Mouse (Mus musculus) midbrain, embryonic 10.5 days (tissue): ENCODE measurements around the gene Pstpip1. TPM values are rescaled to one million over a fixed set of nuclear protein-coding genes. Genes with fewer than 3 reads are reported as not detected.
A peak's percentile ranks its signal among the peaks of the same experiment; 100 is the strongest.

Experiments used
- DNase-seq: peaks from one replicate; pipeline ENCODE4 v3.0.0-alpha.2; 2017; ENCODE audit warnings: low spot score
- H3K27ac ChIP-seq: fragments of 300-500 bp; sonication (generic); replicated peaks from 2 replicates; pipeline ENCODE4 v1.5.1; 2016; ENCODE audit warnings: mild to moderate bottlenecking
- H3K27me3 ChIP-seq: fragments of 300-500 bp; sonication (generic); 2 replicates; pipeline ENCODE4 v1.6.1; 2016; ENCODE audit warnings: low read depth, mild to moderate bottlenecking; ENCODE audit not compliant: poor library complexity, severe bottlenecking
- H3K36me3 ChIP-seq: fragments of 300-500 bp; sonication (generic); 2 replicates; pipeline ENCODE4 v1.6.1; 2016; ENCODE audit warnings: mild to moderate bottlenecking, moderate library complexity
- H3K4me1 ChIP-seq: fragments of 300-500 bp; sonication (generic); 2 replicates; pipeline ENCODE4 v1.6.1; 2016
- H3K4me3 ChIP-seq: fragments of 300-500 bp; sonication (generic); 2 replicates; pipeline ENCODE4 v1.5.1; 2016; ENCODE audit warnings: mild to moderate bottlenecking, moderate library complexity
- H3K9me3 ChIP-seq: fragments of 300-500 bp; sonication (generic); replicated peaks from 2 replicates; pipeline ENCODE4 v1.6.1; 2016; ENCODE audit warnings: mild to moderate bottlenecking
- WGBS: fragments of 180-500 bp; shearing (Covaris S2); methylation state at CpG from one replicate; pipeline ENCODE4 v1.1.7; 2016; 5-methylcytosine and 5-hydroxymethylcytosine counted together
- polyA plus RNA-seq: library from polyadenylated mRNA; unstranded; fragments of >200 nt; fragmentation: Nextera tagmentation; extraction: Ambion mirVana; gene quantifications from 2 replicates; pipeline ENCODE4 v1.2.1, GENCODE M21; 2016

Gene Pstpip1
- 0.40 and 0.52 TPM in 2 replicates for polyA plus RNA-seq

- Histone ChIP-seq H3K27ac (peak within 1 kb of the TSS; percentile 29; the same call in 1 of the 2 replicates), H3K36me3 (no peaks in the 10 kb centered on the region)
- WGBS, result 45% methylated on average over 22 of the region's 22 CpGs
Observed at GRCm38 (mm10) chr9:56089778-56090520, at the start of gene Pstpip1. TSS of gene Pstpip1 (plus strand) at chr9:56089962.

GRCm38 (mm10) chr9:56041372-56042180 lies 48.2 kb upstream of the Pstpip1 start, which contains the start of gene Rcn2:
TSS of gene Rcn2 (plus strand) at chr9:56041845.
- H3K4me1 ChIP-seq, result peaks cover 29% of the 10 kb centered on the region
- WGBS, result under 1% methylated on average over 49 of the region's 49 CpGs
- H3K27ac ChIP-seq, result peak within 1 kb of the TSS; percentile 97
- no peaks in the 10 kb centered on the region for H3K27me3 ChIP-seq
- H3K36me3 ChIP-seq, result peaks cover 31% of the 10 kb centered on the region
- H3K9me3 ChIP-seq, result no peaks in the 10 kb centered on the region
- peak; percentile 96 for DNase-seq
- H3K4me3 ChIP-seq, result peak within 1 kb of the TSS; percentile 78

More at GRCm38 (mm10) chr9:56089778-56090520, at the start of gene Pstpip1:
- no peak within 1 kb of the TSS for H3K4me3 ChIP-seq
- no peaks in the 10 kb centered on the region for H3K27me3 ChIP-seq
- no peak for DNase-seq
- peaks cover 17% of the 10 kb centered on the region for H3K4me1 ChIP-seq
- H3K9me3 ChIP-seq, result no peaks in the 10 kb centered on the region

GRCm38 (mm10) chr9:56042181-56042621 lies 47.6 kb upstream of the Pstpip1 start:
- WGBS, result 1% methylated on average over 16 of the region's 16 CpGs
- H3K4me1 ChIP-seq, result peaks cover 29% of the 10 kb centered on the region
- no peaks in the 10 kb centered on the region for H3K27me3 ChIP-seq
- no peak for DNase-seq
- H3K4me3 ChIP-seq, result peak overlapping the region; percentile 78
- peak overlapping the region; percentile 97 for H3K27ac ChIP-seq
- H3K36me3 ChIP-seq, result peaks cover 37% of the 10 kb centered on the region
- no peaks in the 10 kb centered on the region for H3K9me3 ChIP-seq

- WGBS, result 87% methylated on average over 3 of the region's 3 CpGs
- DNase-seq, result no peak
- Histone ChIP-seq H3K4me3 (no peak overlapping the region), H3K27ac (no peak overlapping the region), H3K9me3 (no peaks in the 10 kb centered on the region), H3K36me3 (peaks cover 93% of the 10 kb centered on the region), H3K4me1 (no peaks in the 10 kb centered on the region), H3K27me3 (no peaks in the 10 kb centered on the region)
Observed at GRCm38 (mm10) chr9:56053796-56054195, 36.0 kb upstream of the Pstpip1 start.

GRCm38 (mm10) chr9:56056147-56056546 lies 33.6 kb upstream of the Pstpip1 start:
- peaks cover 99% of the 10 kb centered on the region for H3K36me3 ChIP-seq
- no peaks in the 10 kb centered on the region for H3K4me1 ChIP-seq
- no peaks in the 10 kb centered on the region for H3K27me3 ChIP-seq
- DNase-seq, result no peak
- no peaks in the 10 kb centered on the region for H3K9me3 ChIP-seq
- no peak overlapping the region for H3K4me3 ChIP-seq
- WGBS, result 96% methylated on average over 6 of the region's 6 CpGs
- no peak overlapping the region for H3K27ac ChIP-seq

GRCm38 (mm10) chr9:56062336-56062735 lies 27.4 kb upstream of the Pstpip1 start:
- H3K9me3 ChIP-seq, result no peaks in the 10 kb centered on the region
- no peak overlapping the region for H3K27ac ChIP-seq
- H3K36me3 ChIP-seq, result peaks cover 98% of the 10 kb centered on the region
- H3K4me3 ChIP-seq, result no peak overlapping the region
- no peaks in the 10 kb centered on the region for H3K27me3 ChIP-seq
- WGBS, result 92% methylated on average over 5 of the region's 5 CpGs
- no peaks in the 10 kb centered on the region for H3K4me1 ChIP-seq
- DNase-seq, result no peak

- H3K4me3 ChIP-seq, result no peak overlapping the region
- H3K9me3 ChIP-seq, result no peaks in the 10 kb centered on the region
- H3K27ac ChIP-seq, result no peak overlapping the region
- no peaks in the 10 kb centered on the region for H3K27me3 ChIP-seq
- no peak for DNase-seq
- WGBS, result 85% methylated on average over 3 of the region's 3 CpGs
- no peaks in the 10 kb centered on the region for H3K4me1 ChIP-seq
- peaks cover 98% of the 10 kb centered on the region for H3K36me3 ChIP-seq
Observed at GRCm38 (mm10) chr9:56065011-56065410, 24.8 kb upstream of the Pstpip1 start.

GRCm38 (mm10) chr9:56067964-56068363 lies 21.8 kb upstream of the Pstpip1 start:
- Histone ChIP-seq H3K4me3 (no peak overlapping the region), H3K27me3 (no peaks in the 10 kb centered on the region), H3K9me3 (no peaks in the 10 kb centered on the region), H3K27ac (no peak overlapping the region), H3K36me3 (peaks cover 95% of the 10 kb centered on the region), H3K4me1 (no peaks in the 10 kb centered on the region)
- 89% methylated on average over 4 of the region's 4 CpGs for WGBS
- DNase-seq, result no peak

- H3K4me1 ChIP-seq, result no peaks in the 10 kb centered on the region
- peaks cover 91% of the 10 kb centered on the region for H3K36me3 ChIP-seq
- no peaks in the 10 kb centered on the region for H3K9me3 ChIP-seq
- H3K27me3 ChIP-seq, result no peaks in the 10 kb centered on the region
- H3K27ac ChIP-seq, result no peak overlapping the region
- DNase-seq, result no peak
- no peak overlapping the region for H3K4me3 ChIP-seq
- 94% methylated on average over 1 of the region's 1 CpGs for WGBS
Observed at GRCm38 (mm10) chr9:56068630-56069029, 21.1 kb upstream of the Pstpip1 start.

GRCm38 (mm10) chr9:56072861-56073260 lies 16.9 kb upstream of the Pstpip1 start:
- Histone ChIP-seq H3K27ac (no peak overlapping the region), H3K4me3 (no peak overlapping the region), H3K36me3 (peaks cover 52% of the 10 kb centered on the region), H3K27me3 (no peaks in the 10 kb centered on the region), H3K4me1 (peaks cover 18% of the 10 kb centered on the region), H3K9me3 (no peaks in the 10 kb centered on the region)
- DNase-seq, result no peak
- WGBS, result 85% methylated on average over 2 of the region's 2 CpGs

GRCm38 (mm10) chr9:56074863-56075262 lies 14.9 kb upstream of the Pstpip1 start:
- Histone ChIP-seq H3K36me3 (peaks cover 50% of the 10 kb centered on the region), H3K27ac (no peak overlapping the region; the same call in 1 of the 2 replicates), H3K4me3 (no peak overlapping the region), H3K4me1 (peaks cover 18% of the 10 kb centered on the region), H3K9me3 (no peaks in the 10 kb centered on the region), H3K27me3 (no peaks in the 10 kb centered on the region)
- WGBS, result 80% methylated on average over 12 of the region's 12 CpGs
- DNase-seq, result no peak

GRCm38 (mm10) chr9:56075264-56075663 lies 14.5 kb upstream of the Pstpip1 start:
- H3K36me3 ChIP-seq, result peaks cover 48% of the 10 kb centered on the region
- H3K27ac ChIP-seq, result peak overlapping the region; percentile 61
- H3K27me3 ChIP-seq, result no peaks in the 10 kb centered on the region
- no peak overlapping the region for H3K4me3 ChIP-seq
- H3K9me3 ChIP-seq, result no peaks in the 10 kb centered on the region
- peak; percentile 60 for DNase-seq
- peaks cover 18% of the 10 kb centered on the region for H3K4me1 ChIP-seq
- 6% methylated on average over 4 of the region's 4 CpGs for WGBS
